Mouse (Mus musculus) small intestine, adult 10 weeks (tissue): Measurements from ENCODE around the gene Mcrip1. TPM values are rescaled to one million over a fixed set of nuclear protein-coding genes. Genes with fewer than 3 reads are reported as not detected.

Experiments used
- polyA plus RNA-seq: library from polyadenylated mRNA; stranded (reverse); fragments of 350-450 nt; fragmentation: Illumina TruSeq; extraction: RNeasy Lipid Tissue Mini Kit (QIAGEN cat#74804); gene quantifications from one replicate; pipeline ENCODE4 v1.2.3, GENCODE M21; 2014; ENCODE audit warnings: low replicate concordance

Mcrip1 gene
- polyA plus RNA-seq = not detected

DNA sequence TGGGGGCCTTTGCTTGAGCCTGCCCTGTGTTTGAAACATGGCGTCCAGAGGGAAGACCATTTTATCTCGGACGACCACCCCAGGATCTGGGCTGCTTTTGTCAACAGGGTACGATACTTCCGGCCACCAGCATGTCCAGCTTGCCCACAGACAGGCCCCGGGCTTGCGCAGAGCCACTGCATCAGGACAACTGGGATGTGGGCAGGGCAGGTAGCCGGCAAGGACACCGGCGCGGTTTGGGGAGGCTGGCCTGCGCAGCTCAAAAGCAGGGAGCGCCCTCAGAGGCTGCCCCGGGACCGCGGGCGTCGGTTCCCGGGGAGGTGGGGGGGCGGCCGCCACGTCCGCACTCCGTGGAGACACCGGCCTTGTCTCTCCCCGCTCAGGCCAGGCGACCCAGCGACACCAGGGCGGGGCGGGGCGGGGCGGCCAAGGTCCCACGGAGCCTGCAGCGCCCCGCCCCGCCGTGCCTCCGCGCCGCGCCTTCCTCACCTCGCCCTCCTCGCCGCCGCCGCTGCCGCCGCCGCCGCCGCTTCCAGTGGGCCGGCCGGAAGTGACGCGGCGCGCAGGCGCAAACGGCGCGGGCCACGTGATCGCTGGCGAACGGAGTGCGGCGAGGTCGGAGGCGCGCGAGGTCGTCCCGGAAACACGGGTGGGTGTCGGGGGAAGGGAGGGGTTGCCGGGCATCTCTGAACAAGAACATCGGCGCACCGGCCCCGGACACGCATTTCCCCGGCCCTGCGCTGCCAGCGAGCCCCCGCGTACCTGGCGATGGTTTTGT is at the start of gene Mcrip1:
Gene Mcrip1 (minus strand): TSS at position 560 of the 778 bp plus-strand sequence.

DNA sequence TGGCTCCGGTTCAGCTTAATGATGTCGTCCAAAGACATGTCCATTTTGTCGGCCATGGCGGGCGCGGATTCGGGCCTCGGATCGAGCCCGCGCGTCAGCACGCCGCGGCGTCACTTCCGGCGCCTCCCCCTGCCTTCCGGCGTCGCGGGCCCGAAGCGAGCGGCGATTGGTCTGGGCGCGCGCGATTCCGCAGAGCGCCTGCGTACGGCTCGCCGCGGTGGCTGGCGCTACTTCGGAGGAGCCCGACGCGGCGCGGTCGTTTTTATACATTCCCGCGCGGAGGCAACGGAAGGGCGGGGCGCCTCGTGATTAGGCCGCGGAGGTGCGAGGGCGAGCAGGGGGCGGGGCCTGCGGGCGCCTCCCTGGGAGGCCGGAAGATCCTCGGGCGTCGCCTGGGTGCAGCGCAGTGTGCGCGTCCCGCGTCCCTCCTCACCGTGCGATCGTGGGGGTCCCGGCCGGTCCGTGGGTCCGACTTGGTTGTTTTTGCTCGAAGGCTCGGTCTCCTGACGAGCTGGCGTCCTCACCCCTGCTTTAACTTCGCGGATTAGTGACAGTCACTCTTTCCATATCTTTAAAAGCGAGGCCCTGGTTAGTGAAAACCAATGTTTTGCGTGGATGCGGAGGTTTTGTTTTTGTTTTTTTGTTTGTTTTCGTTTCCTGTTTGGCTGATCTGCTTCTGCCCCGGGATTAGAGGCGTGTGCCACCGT is 48.9 kb upstream of the Mcrip1 start, which contains the start of the genes Alyref and Anapc11:
Gene Alyref (minus strand): TSS at position 83 of the 707 bp plus-strand sequence.
Gene Anapc11 (plus strand): TSS at position 139 of the 707 bp plus-strand sequence.

DNA sequence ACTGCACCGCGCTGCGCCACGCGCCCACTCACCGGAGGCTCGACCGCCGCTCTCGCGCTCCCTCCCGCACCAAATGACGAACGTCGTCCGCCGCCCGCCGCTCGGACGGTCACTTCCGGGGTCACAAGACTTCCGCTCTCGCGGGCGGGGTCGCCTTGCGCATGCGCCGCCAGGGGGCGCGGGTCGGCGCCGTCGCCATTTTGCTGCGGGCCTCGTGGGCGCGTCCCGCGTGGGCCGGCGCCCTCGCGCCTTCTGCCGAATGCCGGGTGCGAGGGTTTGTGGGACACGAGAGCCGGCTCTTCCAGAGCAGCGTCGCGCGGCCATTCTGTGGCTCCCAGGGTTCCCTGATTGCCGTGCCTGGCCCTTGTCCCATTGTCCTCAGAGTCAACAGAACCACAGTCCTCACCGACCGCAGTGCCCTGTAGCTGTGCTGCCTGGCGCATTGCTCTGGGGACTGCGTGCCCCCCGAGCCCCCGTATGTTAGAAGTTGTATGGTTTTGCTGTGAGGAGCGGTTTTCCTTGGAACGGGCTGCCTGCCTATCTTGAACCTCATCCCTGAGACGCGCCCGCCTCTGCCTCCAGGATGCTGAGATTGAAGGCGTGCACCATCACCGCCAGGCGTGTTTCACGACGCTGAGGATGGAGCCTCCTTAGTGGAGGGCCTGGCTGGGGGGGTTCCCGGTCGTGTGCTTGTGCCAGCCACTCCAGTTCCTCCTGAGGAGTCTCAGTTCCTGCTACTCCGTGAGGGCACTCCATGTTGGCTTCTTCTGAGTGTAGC is 32.2 kb upstream of the Mcrip1 start, which contains the start of gene Arhgdia:
Gene Arhgdia (minus strand): TSS at position 135 of the 778 bp plus-strand sequence.

DNA sequence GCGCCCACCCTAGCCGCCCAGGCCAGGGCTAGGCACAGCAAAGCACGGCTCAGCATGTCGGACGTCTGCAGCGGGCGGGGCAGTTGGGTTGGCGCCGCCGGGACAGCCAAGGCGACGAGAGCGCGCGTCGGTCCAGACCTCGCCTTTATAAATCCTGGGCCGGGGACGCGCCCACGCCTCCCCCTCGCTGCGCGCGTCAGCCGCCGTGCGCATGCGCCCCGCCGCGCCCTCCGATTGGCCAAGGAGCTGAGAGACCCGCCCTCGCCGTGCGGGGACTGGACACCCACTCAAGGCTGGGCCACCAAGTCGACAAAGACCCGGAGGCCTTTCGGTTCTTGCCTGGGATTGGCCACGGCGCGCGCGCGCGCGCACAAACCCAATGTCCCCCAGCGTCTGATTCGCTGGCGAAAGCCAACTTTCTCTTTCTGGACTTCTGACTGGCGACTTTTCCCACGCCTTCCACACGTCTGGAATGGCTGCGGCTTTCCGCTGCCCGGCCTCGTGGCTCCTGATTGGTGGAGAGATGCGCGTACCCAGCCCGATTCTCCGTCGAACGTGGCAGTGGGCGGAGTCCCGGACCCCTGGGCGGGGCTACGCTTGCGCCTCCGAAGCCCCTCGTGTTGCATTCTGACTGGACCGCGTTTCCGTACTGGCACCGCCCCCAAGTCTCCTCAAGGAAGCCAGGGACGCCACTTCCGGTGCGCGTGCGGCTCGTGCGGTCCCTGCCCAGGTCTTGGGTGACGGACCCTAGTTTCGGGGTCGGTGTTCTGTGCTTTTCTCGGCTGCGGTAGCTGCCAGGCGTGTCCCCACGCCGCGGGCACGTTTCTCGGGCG is 23.4 kb upstream of the Mcrip1 start, which contains the start of gene P4hb:
Gene P4hb (minus strand): TSS at position 502 of the 833 bp plus-strand sequence.

DNA sequence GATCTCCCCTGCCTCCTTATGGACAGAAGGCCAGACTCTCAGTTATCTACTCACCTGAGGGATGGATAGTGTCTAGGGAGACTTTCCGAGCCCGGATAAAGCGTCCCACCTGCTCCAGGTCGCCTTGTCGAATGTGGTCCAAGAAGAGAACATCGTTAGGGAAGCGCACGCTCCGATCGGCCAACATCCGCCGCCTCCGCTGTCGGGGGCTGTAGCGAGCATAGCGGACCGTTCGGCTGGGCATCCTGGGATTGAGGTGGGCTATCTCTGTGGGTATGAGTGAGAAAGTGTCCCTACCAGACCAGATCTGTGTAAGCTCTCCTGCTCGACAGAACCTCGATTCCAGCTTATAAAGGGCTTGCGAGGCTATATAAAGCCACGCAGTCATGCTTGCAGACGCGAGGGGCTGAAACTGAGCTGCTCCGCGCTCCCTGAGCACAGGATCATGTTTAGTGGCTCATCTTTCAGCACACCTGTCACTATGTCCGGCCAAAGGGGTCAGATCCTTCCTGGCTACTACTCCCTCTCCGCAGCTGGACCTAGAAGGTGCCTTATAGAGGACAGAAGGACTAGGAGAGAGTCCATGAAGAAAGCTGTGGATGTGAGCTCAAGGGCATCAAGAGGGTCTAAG is 1.4 kb upstream of the Mcrip1 start, which contains the start of gene Ppp1r27:
Gene Ppp1r27 (minus strand): TSS at position 323 of the 631 bp plus-strand sequence.

DNA sequence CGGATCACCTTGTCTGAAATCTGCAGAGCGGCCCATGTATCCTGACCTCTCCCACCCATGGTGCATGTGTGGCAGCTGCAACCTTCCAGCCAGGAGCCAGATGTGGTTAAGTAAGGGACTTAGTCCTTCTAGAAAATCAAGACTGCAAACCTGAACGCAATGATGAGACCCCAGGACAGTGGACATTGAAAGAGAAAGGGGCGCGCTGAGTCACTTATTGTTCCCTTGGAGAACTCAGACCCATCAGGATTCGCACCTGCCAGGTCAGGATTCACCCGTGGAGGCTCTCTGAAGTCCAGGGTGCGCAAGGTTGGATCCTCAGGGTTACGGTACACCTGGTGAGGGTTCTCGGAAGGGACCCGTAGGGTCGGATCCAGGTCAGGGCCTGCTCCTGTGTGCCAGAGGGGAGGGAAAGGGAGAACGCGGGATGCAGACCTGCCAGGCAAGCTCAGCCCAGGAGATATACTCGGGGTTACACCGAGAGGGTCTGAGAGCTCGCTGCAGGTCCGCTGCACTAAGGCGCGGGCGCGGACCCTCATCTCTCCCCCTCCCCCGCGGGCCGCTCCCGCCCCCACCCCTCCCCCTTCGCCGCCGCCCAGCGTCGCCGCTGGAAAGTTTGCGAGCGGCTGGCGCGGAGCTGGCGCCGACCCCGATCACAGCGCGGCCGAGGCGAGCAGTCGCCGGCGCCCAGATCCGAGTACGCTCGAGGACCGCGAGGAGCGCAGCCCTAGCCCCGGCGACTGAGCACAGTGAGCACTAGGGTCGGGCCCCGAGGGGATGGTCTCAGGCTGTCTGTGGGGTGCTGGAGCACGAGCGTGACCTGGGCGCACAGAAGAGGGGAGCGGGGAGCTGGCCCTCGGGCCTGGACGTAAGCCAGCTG is 19.2 kb downstream of the Mcrip1 start, which contains the start of gene Gcgr:
Gene Gcgr (plus strand): TSS at position 615 of the 880 bp plus-strand sequence.

Other genes with a start within 250 kb of the Mcrip1 start
- gene Actg1, start 201.2 kb downstream of the Mcrip1 start, polyA plus RNA-seq = 737 TPM
- gene Fscn2, start 188.2 kb downstream of the Mcrip1 start, polyA plus RNA-seq = not detected
- 0.19 TPM for gene Faap100, start 171.0 kb downstream of the Mcrip1 start, polyA plus RNA-seq
- 10.0 TPM for gene Nploc4, start 112.0 kb downstream of the Mcrip1 start, polyA plus RNA-seq
- gene Tspan10, start 107.1 kb downstream of the Mcrip1 start, polyA plus RNA-seq = not detected
- not detected for gene Pde6g, start 96.2 kb downstream of the Mcrip1 start, polyA plus RNA-seq
- gene Oxld1, start 91.7 kb downstream of the Mcrip1 start, polyA plus RNA-seq = not detected
- gene Ccdc137, start 91.6 kb downstream of the Mcrip1 start, polyA plus RNA-seq = 6.7 TPM
- gene Arl16, start 82.1 kb downstream of the Mcrip1 start, polyA plus RNA-seq = 5.3 TPM
- gene Mrpl12, start 65.1 kb downstream of the Mcrip1 start, polyA plus RNA-seq = 1.6 TPM
- gene Slc25a10, start 57.9 kb downstream of the Mcrip1 start, polyA plus RNA-seq = 1.6 TPM
- gene Gcgr, start 19.0 kb downstream of the Mcrip1 start, polyA plus RNA-seq = not detected
- gene Ppp1r27, start 1.4 kb upstream of the Mcrip1 start, polyA plus RNA-seq = not detected
- gene P4hb, start 23.5 kb upstream of the Mcrip1 start, polyA plus RNA-seq = 728 TPM
- 24.2 TPM for gene Arhgdia, start 31.9 kb upstream of the Mcrip1 start, polyA plus RNA-seq
- gene Alyref, start 48.6 kb upstream of the Mcrip1 start, polyA plus RNA-seq = 18.5 TPM
- gene Anapc11, start 48.7 kb upstream of the Mcrip1 start, polyA plus RNA-seq = 8.2 TPM
- not detected for gene Npb, start 58.8 kb upstream of the Mcrip1 start, polyA plus RNA-seq
- gene Pcyt2, start 68.2 kb upstream of the Mcrip1 start, polyA plus RNA-seq = 28.6 TPM
- gene Sirt7, start 75.5 kb upstream of the Mcrip1 start, polyA plus RNA-seq = 9.2 TPM
- gene Mafg, start 83.9 kb upstream of the Mcrip1 start, polyA plus RNA-seq = 10.0 TPM
- gene Pycr1, start 94.0 kb upstream of the Mcrip1 start, polyA plus RNA-seq = 1.4 TPM
- not detected for gene Myadml2, start 98.4 kb upstream of the Mcrip1 start, polyA plus RNA-seq
- gene Notum, start 111.4 kb upstream of the Mcrip1 start, polyA plus RNA-seq = not detected
- 3.6 TPM for gene Aspscr1, start 123.2 kb upstream of the Mcrip1 start, polyA plus RNA-seq
- gene Cenpx, start 164.0 kb upstream of the Mcrip1 start, polyA plus RNA-seq = not detected
- gene Lrrc45, start 164.2 kb upstream of the Mcrip1 start, polyA plus RNA-seq = 0.33 TPM
- gene Rac3, start 171.7 kb upstream of the Mcrip1 start, polyA plus RNA-seq = not detected
- gene Dcxr, start 177.6 kb upstream of the Mcrip1 start, polyA plus RNA-seq = not detected
- not detected for gene Cbr2, start 182.4 kb upstream of the Mcrip1 start, polyA plus RNA-seq
- gene Hmga1b, start 213.1 kb upstream of the Mcrip1 start, polyA plus RNA-seq = not detected
- not detected for gene Rfng, start 234.5 kb upstream of the Mcrip1 start, polyA plus RNA-seq
- 4.1 TPM for gene Gps1, start 234.5 kb upstream of the Mcrip1 start, polyA plus RNA-seq
- 2.2 TPM for gene Dus1l, start 246.7 kb upstream of the Mcrip1 start, polyA plus RNA-seq